Mouse (Mus musculus): Measurements from ENCODE around the gene Jph2. TPM values are rescaled to one million over a fixed set of nuclear protein-coding genes. Genes with fewer than 3 reads are reported as not detected.

Gene Jph2
- polyA plus RNA-seq (2014; fragmentation: Nextera tagmentation; extraction: Ambion mirVana), result 0.08 and 0.25 TPM in 2 replicates

DNA sequence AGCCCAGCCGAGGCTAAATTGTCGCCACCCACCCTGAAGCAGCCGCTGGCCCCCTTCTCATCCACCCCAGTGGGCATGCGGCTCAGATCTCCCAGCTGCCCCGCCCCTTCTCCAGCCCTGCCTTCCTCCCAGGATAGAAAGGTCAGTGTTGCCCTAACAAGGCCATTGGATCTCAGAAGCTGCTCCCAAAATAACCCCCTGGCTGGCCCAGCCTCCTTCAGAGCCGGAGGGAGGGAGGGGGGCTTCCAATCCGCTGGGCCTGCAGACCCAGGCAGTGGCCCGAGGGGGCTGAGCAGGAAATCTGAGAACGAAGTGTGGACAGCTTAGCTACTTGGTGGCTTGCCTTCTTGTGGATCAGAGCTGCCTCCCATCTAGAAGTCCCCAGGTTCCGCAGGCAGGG is at the start of gene Jph2:
Jph2 (minus strand) TSS at position 89 of the 400 bp plus-strand sequence.
- ATAC-seq (replicated peaks; ENCODE audit: low FRiP score) (no peak), DNase-seq (ENCODE audit: low spot score) (peak; percentile 66)
- H3K9me3 ChIP-seq (ENCODE audit: control insufficient read depth, low read length), result no peaks in the 10 kb centered on the region
- no peaks in the 10 kb centered on the region for H3K27me3 ChIP-seq (ENCODE audit: control insufficient read depth, insufficient read depth, low read length)
- no peak within 1 kb of the TSS for H3K27ac ChIP-seq (ENCODE audit: low read depth, low read length)
- no peaks in the 10 kb centered on the region for H3K36me3 ChIP-seq (ENCODE audit: control insufficient read depth, insufficient read depth, low read length)
- H3K4me3 ChIP-seq (ENCODE audit: low read depth, low read length), result no peak within 1 kb of the TSS
- H3K4me1 ChIP-seq (replicated peaks; ENCODE audit: control insufficient read depth, insufficient read depth, low read length), result peaks cover 7% of the 10 kb centered on the region; the same call in 1 of the 2 replicates
- peak within 1 kb of the TSS; percentile 24; the same call in 1 of the 2 replicates for H3K4me2 ChIP-seq (ENCODE audit: low read depth, low read length, severe bottlenecking)
- 13% methylated on average over 10 of the region's 10 CpGs for WGBS
- H3K9ac ChIP-seq (ENCODE audit: low read length), result peak within 1 kb of the TSS; percentile 20; the same call in 1 of the 2 replicates

DNA sequence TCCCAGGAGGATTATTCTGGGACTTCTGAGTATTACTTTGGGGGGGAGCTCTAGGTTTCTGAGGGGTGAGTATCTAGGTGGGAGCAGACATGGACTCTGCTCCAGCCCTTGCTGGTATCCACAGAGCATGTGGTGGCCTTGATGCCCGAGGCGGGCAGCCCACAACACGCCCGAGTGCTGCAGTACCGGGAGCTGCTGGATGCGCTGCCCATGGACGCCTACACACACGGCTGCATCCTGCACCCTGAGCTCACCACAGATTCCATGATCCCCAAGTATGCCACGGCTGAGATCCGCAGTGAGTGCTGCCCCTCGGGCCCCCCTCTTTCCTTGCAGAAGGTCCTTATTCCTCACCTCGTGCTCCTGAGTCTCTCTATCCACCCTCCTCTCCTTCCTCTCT is 49.6 kb upstream of the Jph2 start:
- Histone ChIP-seq H3K27ac (ENCODE audit: low read depth, low read length) (no peak overlapping the region), H3K9me3 (ENCODE audit: control insufficient read depth, low read length) (no peaks in the 10 kb centered on the region), H3K4me2 (ENCODE audit: low read depth, low read length, severe bottlenecking) (no peak overlapping the region), H3K36me3 (ENCODE audit: control insufficient read depth, insufficient read depth, low read length) (no peaks in the 10 kb centered on the region), H3K4me3 (ENCODE audit: low read depth, low read length) (no peak overlapping the region), H3K4me1 (replicated peaks; ENCODE audit: control insufficient read depth, insufficient read depth, low read length) (no peaks in the 10 kb centered on the region), H3K27me3 (ENCODE audit: control insufficient read depth, insufficient read depth, low read length) (no peaks in the 10 kb centered on the region), H3K9ac (ENCODE audit: low read length) (no peak overlapping the region)
- ATAC-seq (replicated peaks; ENCODE audit: low FRiP score), result no peak
- 79% methylated on average over 12 of the region's 12 CpGs for WGBS
- no peak for DNase-seq (ENCODE audit: low spot score)

DNA sequence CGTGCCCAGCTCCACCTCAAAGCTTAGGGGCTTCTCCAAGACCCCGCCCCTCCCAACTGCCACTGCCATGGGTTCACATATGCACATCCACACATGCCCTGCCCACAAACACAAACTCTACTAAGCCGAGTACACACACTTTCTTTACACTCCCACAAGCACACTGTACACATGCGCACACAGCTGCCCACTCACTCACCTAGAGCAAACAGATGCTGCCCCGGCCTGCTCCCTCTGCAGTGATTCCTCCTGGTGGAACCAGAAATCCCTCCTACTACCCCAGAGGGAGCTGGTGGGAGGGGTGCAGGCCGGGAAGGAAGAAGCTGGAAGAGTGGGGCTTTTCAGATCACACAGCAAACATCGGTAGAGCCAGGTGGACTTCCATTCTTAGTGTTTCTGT is 46.2 kb upstream of the Jph2 start:
- no peak overlapping the region; the same call in 1 of the 2 replicates for H3K9ac ChIP-seq (ENCODE audit: low read length)
- no peak overlapping the region for H3K27ac ChIP-seq (ENCODE audit: low read depth, low read length)
- WGBS, result 77% methylated on average over 7 of the region's 7 CpGs
- no peaks in the 10 kb centered on the region for H3K9me3 ChIP-seq (ENCODE audit: control insufficient read depth, low read length)
- H3K36me3 ChIP-seq (ENCODE audit: control insufficient read depth, insufficient read depth, low read length), result no peaks in the 10 kb centered on the region
- H3K4me1 ChIP-seq (replicated peaks; ENCODE audit: control insufficient read depth, insufficient read depth, low read length), result no peaks in the 10 kb centered on the region
- no peak for ATAC-seq (replicated peaks; ENCODE audit: low FRiP score)
- H3K27me3 ChIP-seq (ENCODE audit: control insufficient read depth, insufficient read depth, low read length), result no peaks in the 10 kb centered on the region
- H3K4me2 ChIP-seq (ENCODE audit: low read depth, low read length, severe bottlenecking), result no peak overlapping the region
- no peak for DNase-seq (ENCODE audit: low spot score)
- no peak overlapping the region for H3K4me3 ChIP-seq (ENCODE audit: low read depth, low read length)

- Histone ChIP-seq H3K27ac (ENCODE audit: low read depth, low read length) (no peak overlapping the region), H3K9ac (ENCODE audit: low read length) (no peak overlapping the region), H3K4me1 (replicated peaks; ENCODE audit: control insufficient read depth, insufficient read depth, low read length) (no peaks in the 10 kb centered on the region), H3K36me3 (ENCODE audit: control insufficient read depth, insufficient read depth, low read length) (no peaks in the 10 kb centered on the region), H3K4me3 (ENCODE audit: low read depth, low read length) (no peak overlapping the region), H3K9me3 (ENCODE audit: control insufficient read depth, low read length) (no peaks in the 10 kb centered on the region), H3K4me2 (ENCODE audit: low read depth, low read length, severe bottlenecking) (no peak overlapping the region), H3K27me3 (ENCODE audit: control insufficient read depth, insufficient read depth, low read length) (no peaks in the 10 kb centered on the region)
- ATAC-seq (replicated peaks; ENCODE audit: low FRiP score), result no peak
- DNase-seq (ENCODE audit: low spot score), result no peak
- WGBS, result 74% methylated on average over 6 of the region's 6 CpGs
Measured at GRCm38 (mm10) chr2:163443543-163443942, 45.8 kb upstream of the Jph2 start.

GRCm38 (mm10) chr2:163439488-163439887 is 41.7 kb upstream of the Jph2 start:
- peaks cover 3% of the 10 kb centered on the region; the same call in 1 of the 2 replicates for H3K27me3 ChIP-seq (ENCODE audit: control insufficient read depth, insufficient read depth, low read length)
- peak overlapping the region; percentile 54 for H3K4me3 ChIP-seq (ENCODE audit: low read depth, low read length)
- no peak for ATAC-seq (replicated peaks; ENCODE audit: low FRiP score)
- no peak for DNase-seq (ENCODE audit: low spot score)
- no peaks in the 10 kb centered on the region for H3K36me3 ChIP-seq (ENCODE audit: control insufficient read depth, insufficient read depth, low read length)
- peak overlapping the region; percentile 68 for H3K4me2 ChIP-seq (ENCODE audit: low read depth, low read length, severe bottlenecking)
- WGBS, result 80% methylated on average over 1 of the region's 1 CpGs
- no peaks in the 10 kb centered on the region for H3K4me1 ChIP-seq (replicated peaks; ENCODE audit: control insufficient read depth, insufficient read depth, low read length)
- no peak overlapping the region for H3K9ac ChIP-seq (ENCODE audit: low read length)
- H3K27ac ChIP-seq (ENCODE audit: low read depth, low read length), result no peak overlapping the region
- no peaks in the 10 kb centered on the region for H3K9me3 ChIP-seq (ENCODE audit: control insufficient read depth, low read length)

DNA sequence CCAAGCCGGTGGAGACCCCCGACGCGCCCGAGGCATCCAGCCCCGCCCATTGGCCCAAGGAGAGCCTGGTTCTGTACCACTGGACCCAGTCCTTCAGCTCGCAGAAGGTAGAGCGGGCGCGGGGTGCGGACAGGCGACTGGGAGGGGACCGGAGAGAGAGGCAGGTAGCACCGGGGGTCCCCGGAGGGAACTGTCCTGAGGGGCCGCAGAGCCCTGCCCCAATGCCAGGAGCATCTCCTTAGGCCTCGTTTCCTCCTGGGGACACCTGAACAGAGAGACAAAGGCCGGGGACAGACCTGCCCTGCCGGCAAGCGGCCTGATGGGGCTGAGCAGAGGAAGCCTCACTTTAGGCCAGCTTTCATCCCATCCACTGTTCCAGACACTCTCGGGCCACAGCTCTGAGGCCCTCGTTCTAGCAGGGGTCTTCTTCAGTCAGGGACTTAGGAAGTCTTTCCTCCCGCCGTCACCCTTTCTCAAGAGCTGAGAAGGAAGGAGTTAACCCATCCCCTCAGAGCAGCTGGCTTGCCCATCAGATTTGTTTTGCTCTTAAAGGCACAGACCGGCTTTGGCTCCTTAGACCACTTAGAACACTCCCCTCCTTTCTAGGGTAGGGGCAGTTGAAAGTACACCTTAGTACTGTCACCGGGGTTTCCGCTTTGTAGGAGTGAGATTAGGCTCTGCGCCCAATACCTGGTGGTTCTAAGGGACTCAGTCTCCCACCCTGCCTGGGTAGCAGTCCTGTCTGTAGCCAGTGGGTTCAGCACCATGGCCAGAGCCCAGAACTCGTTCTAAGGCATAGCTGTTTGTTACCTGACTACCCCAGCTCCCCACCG is 41.0 kb upstream of the Jph2 start:
- Histone ChIP-seq H3K4me2 (ENCODE audit: low read depth, low read length, severe bottlenecking) (peak overlapping the region; percentile 68), H3K27me3 (ENCODE audit: control insufficient read depth, insufficient read depth, low read length) (peaks cover 3% of the 10 kb centered on the region; the same call in 1 of the 2 replicates), H3K4me3 (ENCODE audit: low read depth, low read length) (peak overlapping the region; percentile 54), H3K27ac (ENCODE audit: low read depth, low read length) (peak overlapping the region; percentile 19; the same call in 1 of the 2 replicates), H3K9me3 (ENCODE audit: control insufficient read depth, low read length) (no peaks in the 10 kb centered on the region), H3K9ac (ENCODE audit: low read length) (peak overlapping the region; percentile 75), H3K4me1 (replicated peaks; ENCODE audit: control insufficient read depth, insufficient read depth, low read length) (no peaks in the 10 kb centered on the region), H3K36me3 (ENCODE audit: control insufficient read depth, insufficient read depth, low read length) (no peaks in the 10 kb centered on the region)
- peak; percentile 58; the same call in 1 of the 2 replicates for ATAC-seq (replicated peaks; ENCODE audit: low FRiP score)
- WGBS, result 3% methylated on average over 28 of the region's 30 CpGs
- DNase-seq (ENCODE audit: low spot score), result peak; percentile 75

DNA sequence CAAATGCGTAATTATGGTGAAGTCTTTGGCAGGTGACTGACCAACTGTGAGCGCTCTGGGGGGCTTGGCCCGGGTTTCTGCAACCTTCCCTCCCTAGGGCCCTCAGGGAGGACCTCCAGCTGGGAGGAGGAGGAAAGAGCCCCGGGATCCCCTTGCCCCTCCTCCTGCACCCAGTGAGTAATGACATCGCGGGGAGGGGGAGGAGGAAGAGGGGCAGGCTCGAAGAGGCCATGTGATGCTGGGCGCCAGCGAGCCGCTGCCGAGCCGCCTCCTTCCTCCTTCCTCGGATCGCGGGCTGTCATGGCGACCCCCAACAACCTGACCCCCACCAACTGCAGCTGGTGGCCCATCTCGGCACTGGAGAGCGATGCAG is 40.4 kb upstream of the Jph2 start, which contains the start of gene Gdap1l1:
Gdap1l1 (plus strand) TSS at position 231 of the 373 bp plus-strand sequence.
- Histone ChIP-seq H3K4me1 (replicated peaks; ENCODE audit: control insufficient read depth, insufficient read depth, low read length) (no peaks in the 10 kb centered on the region), H3K9me3 (ENCODE audit: control insufficient read depth, low read length) (no peaks in the 10 kb centered on the region), H3K36me3 (ENCODE audit: control insufficient read depth, insufficient read depth, low read length) (no peaks in the 10 kb centered on the region), H3K4me2 (ENCODE audit: low read depth, low read length, severe bottlenecking) (peak within 1 kb of the TSS; percentile 68), H3K9ac (ENCODE audit: low read length) (peak within 1 kb of the TSS; percentile 75), H3K4me3 (ENCODE audit: low read depth, low read length) (peak within 1 kb of the TSS; percentile 54), H3K27me3 (ENCODE audit: control insufficient read depth, insufficient read depth, low read length) (peaks cover 3% of the 10 kb centered on the region; the same call in 1 of the 2 replicates), H3K27ac (ENCODE audit: low read depth, low read length) (peak within 1 kb of the TSS; percentile 19; the same call in 1 of the 2 replicates)
- ATAC-seq (replicated peaks; ENCODE audit: low FRiP score) (peak; percentile 76), DNase-seq (ENCODE audit: low spot score) (peak; percentile 78)
- 1% methylated on average over 13 of the region's 18 CpGs for WGBS

DNA sequence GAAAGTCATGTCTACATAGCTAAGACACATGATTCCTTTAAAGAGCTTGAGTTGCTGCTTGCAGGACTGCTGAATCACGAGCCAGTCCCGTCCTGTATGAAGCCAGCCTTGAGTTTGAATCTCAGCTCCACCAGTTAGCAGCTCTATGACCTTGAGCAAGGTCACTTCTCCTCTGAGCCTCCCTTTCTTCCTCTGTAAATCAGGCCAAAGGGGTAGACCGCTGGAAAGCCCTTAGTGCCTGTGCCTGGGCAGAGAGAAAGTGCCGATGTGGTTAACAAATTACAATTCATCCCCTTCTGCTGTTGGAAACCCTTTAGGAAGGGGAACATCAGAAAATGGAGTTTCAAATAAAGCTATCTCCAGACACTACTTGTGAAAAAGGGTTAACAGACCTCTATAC is 40.0 kb upstream of the Jph2 start:
- no peak for ATAC-seq (replicated peaks; ENCODE audit: low FRiP score)
- Histone ChIP-seq H3K4me2 (ENCODE audit: low read depth, low read length, severe bottlenecking) (peak overlapping the region; percentile 68), H3K27me3 (ENCODE audit: control insufficient read depth, insufficient read depth, low read length) (peaks cover 3% of the 10 kb centered on the region; the same call in 1 of the 2 replicates), H3K4me3 (ENCODE audit: low read depth, low read length) (peak overlapping the region; percentile 54), H3K27ac (ENCODE audit: low read depth, low read length) (no peak overlapping the region), H3K36me3 (ENCODE audit: control insufficient read depth, insufficient read depth, low read length) (no peaks in the 10 kb centered on the region), H3K9ac (ENCODE audit: low read length) (peak overlapping the region; percentile 75), H3K4me1 (replicated peaks; ENCODE audit: control insufficient read depth, insufficient read depth, low read length) (no peaks in the 10 kb centered on the region), H3K9me3 (ENCODE audit: control insufficient read depth, low read length) (no peaks in the 10 kb centered on the region)
- no peak for DNase-seq (ENCODE audit: low spot score)
- 35% methylated on average over 4 of the region's 4 CpGs for WGBS
